Mouse (Mus musculus) stomach, embryonic 16.5 days (tissue): ENCODE data around the gene Pmp22. TPM values are rescaled to one million over a fixed set of nuclear protein-coding genes. Genes with fewer than 3 reads are reported as not detected.

Experiments used
- ATAC-seq: fragments of 200-750 bp; cut with Nextera tagmentation; 2 replicates; pipeline ENCODE4 v1.8.0; 2017; ENCODE audit warnings: moderate number of reproducible peaks, moderate TSS enrichment; ENCODE audit not compliant: insufficient read depth, low FRiP score
- H3K27ac ChIP-seq: fragments of 300-500 bp; sonication (generic); 2 replicates; pipeline ENCODE4 v1.5.1; 2014; ENCODE audit warnings: low read length
- H3K27me3 ChIP-seq: fragments of 300-500 bp; sonication (generic); 2 replicates; pipeline ENCODE4 v1.6.1; 2014; ENCODE audit warnings: low read length, control low read depth, mixed read lengths; ENCODE audit not compliant: control insufficient read depth, insufficient read depth
- H3K36me3 ChIP-seq: fragments of 300-500 bp; sonication (generic); 2 replicates; pipeline ENCODE4 v1.6.1; 2014; ENCODE audit warnings: low read length; ENCODE audit not compliant: control insufficient read depth, insufficient read depth
- H3K4me1 ChIP-seq: fragments of 300-500 bp; sonication (generic); 2 replicates; pipeline ENCODE4 v1.6.1; 2014; ENCODE audit warnings: low read length, control low read depth, mixed read lengths; ENCODE audit not compliant: control insufficient read depth, insufficient read depth
- H3K4me2 ChIP-seq: fragments of 300-500 bp; sonication (generic); 2 replicates; pipeline ENCODE4 v1.6.1; 2014; ENCODE audit warnings: low read depth, low read length, mixed read lengths
- H3K4me3 ChIP-seq: fragments of 300-500 bp; sonication (generic); replicated peaks from 2 replicates; pipeline ENCODE4 v1.5.1; 2014; ENCODE audit warnings: mild to moderate bottlenecking, low read length
- H3K9ac ChIP-seq: fragments of 300-500 bp; sonication (generic); 2 replicates; pipeline ENCODE4 v1.6.1; 2014; ENCODE audit warnings: low read length
- H3K9me3 ChIP-seq: fragments of 300-500 bp; sonication (generic); replicated peaks from 2 replicates; pipeline ENCODE4 v1.6.1; 2016; ENCODE audit warnings: low read length, control low read depth; ENCODE audit not compliant: control insufficient read depth
- WGBS: fragments of 180-500 bp; shearing (Covaris S2); extraction: QIAGEN DNeasy Blood & Tissue Kit; methylation state at CpG from one replicate; pipeline ENCODE4 v1.1.7; 2014; 5-methylcytosine and 5-hydroxymethylcytosine counted together
- polyA plus RNA-seq: library from polyadenylated mRNA; unstranded; fragments of >200 nt; fragmentation: Nextera tagmentation; extraction: Ambion mirVana; gene quantifications from 2 replicates; pipeline ENCODE4 v1.2.1, GENCODE M21; 2015

Gene Pmp22
- polyA plus RNA-seq, 1 experiment from 2014 or later: 200 TPM

GRCm38 (mm10) chr11:63180262-63181101 lies 51.7 kb downstream of the Pmp22 start:
- no peaks in the 10 kb centered on the region for H3K36me3 ChIP-seq
- no peaks in the 10 kb centered on the region for H3K9me3 ChIP-seq
- no peak overlapping the region for H3K9ac ChIP-seq
- H3K27me3 ChIP-seq: no peaks in the 10 kb centered on the region
- no peak for ATAC-seq
- WGBS: 67% methylated on average over 7 of the region's 7 CpGs
- H3K4me3 ChIP-seq: no peak overlapping the region
- H3K27ac ChIP-seq: no peak overlapping the region
- H3K4me2 ChIP-seq: no peak overlapping the region
- H3K4me1 ChIP-seq: no peaks in the 10 kb centered on the region

GRCm38 (mm10) chr11:63188803-63189202 lies 60.0 kb downstream of the Pmp22 start:
- H3K27ac ChIP-seq: peak overlapping the region; percentile 27; the same call in 1 of the 2 replicates
- no peak overlapping the region for H3K4me2 ChIP-seq
- peaks cover 3% of the 10 kb centered on the region; the same call in 1 of the 2 replicates for H3K4me1 ChIP-seq
- H3K27me3 ChIP-seq: no peaks in the 10 kb centered on the region
- no peaks in the 10 kb centered on the region for H3K36me3 ChIP-seq
- 53% methylated on average over 7 of the region's 7 CpGs for WGBS
- no peaks in the 10 kb centered on the region for H3K9me3 ChIP-seq
- H3K4me3 ChIP-seq: no peak overlapping the region
- H3K9ac ChIP-seq: no peak overlapping the region
- no peak for ATAC-seq

- H3K4me3 ChIP-seq: no peak overlapping the region
- H3K27ac ChIP-seq: no peak overlapping the region
- 40% methylated on average over 4 of the region's 4 CpGs for whole genome bisulfite sequencing
- no peaks in the 10 kb centered on the region for H3K36me3 ChIP-seq
- H3K4me1 ChIP-seq: no peaks in the 10 kb centered on the region
- no peaks in the 10 kb centered on the region for H3K27me3 ChIP-seq
- H3K4me2 ChIP-seq: no peak overlapping the region
- no peak for ATAC-seq
- peaks cover 7% of the 10 kb centered on the region; the same call in 1 of the 2 replicates for H3K9me3 ChIP-seq
- H3K9ac ChIP-seq: no peak overlapping the region
These were observed 69.3 kb downstream of the Pmp22 start for GRCm38 (mm10) chr11:63198070-63198469.

GRCm38 (mm10) chr11:63201989-63202535 lies 73.3 kb downstream of the Pmp22 start:
- no peaks in the 10 kb centered on the region for H3K27me3 ChIP-seq
- no peak overlapping the region for H3K4me2 ChIP-seq
- 72% methylated on average over 3 of the region's 3 CpGs for WGBS
- H3K27ac ChIP-seq: no peak overlapping the region
- no peak overlapping the region for H3K9ac ChIP-seq
- H3K4me3 ChIP-seq: no peak overlapping the region
- no peaks in the 10 kb centered on the region for H3K4me1 ChIP-seq
- no peaks in the 10 kb centered on the region for H3K36me3 ChIP-seq
- ATAC-seq: no peak
- peaks cover 7% of the 10 kb centered on the region; the same call in 1 of the 2 replicates for H3K9me3 ChIP-seq

Other genes starting within 250 kb of the Pmp22 start
- gene Tvp23b, start 249.5 kb upstream of the Pmp22 start, polyA plus RNA-seq: 85.4 and 93.8 TPM in 2 replicates
- 0.32 TPM in 1 of 2 replicates, not detected in the other for gene Cdrt4, start 177.8 kb upstream of the Pmp22 start, polyA plus RNA-seq
- not detected in 2 replicates for gene Tekt3, start 67.3 kb upstream of the Pmp22 start, polyA plus RNA-seq